Mouse (Mus musculus) right cerebral cortex, postnatal 36 days (tissue): ENCODE results near the gene Hrh3.
A peak's percentile ranks its signal among the peaks of the same experiment; 100 is the strongest.

Experiments used
- DNase-seq, 2 experiments: peaks; one replicate each; pipeline ENCODE4 v3.0.0; 2022; ENCODE audit warnings: low spot score in 2 of 2, mixed read lengths in 1 of 2

The Hrh3 gene

GRCm38 (mm10) chr2:180063338-180064131 is 40.8 kb downstream of the Hrh3 start:
- DNase-seq: no peak

- DNase-seq: no peak
These were observed 51.3 kb downstream of the Hrh3 start for GRCm38 (mm10) chr2:180053001-180053400.

DNA sequence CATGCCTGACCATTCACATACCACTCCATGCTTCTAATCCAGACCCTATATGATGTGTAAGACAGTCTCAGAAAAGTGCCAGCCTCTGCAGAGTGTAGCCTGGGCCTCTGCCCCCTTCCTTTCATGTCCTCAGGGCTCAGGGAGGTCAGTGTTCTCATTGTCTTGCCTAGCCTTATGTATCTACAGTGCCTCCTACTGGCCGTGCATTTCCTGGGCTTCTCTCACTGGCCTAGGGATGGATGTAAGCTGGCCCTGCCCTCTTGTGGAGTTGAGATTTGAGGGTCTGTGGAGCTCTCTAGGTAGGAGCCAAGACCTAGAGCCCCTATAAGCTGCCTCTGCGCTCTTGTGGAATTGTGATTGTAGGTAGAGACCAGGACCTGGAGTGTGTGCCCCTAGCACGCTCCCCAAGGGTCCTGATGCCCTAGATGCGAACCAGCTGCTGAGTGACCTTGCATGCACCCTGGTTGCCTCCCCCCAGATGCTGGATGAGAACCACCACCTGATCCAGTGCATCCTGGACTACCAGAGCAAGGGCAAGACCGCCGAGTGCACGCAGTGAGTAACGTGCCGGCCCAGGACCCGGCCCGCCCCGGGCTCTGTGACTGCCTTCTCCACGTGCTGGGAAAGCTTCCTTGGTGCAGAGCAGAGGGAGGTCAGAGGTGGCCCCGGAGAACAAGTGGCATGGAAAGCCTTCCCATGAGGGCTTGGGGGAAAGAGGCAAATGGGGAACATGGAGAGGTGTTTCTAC is 52.1 kb downstream of the Hrh3 start:
- DNase-seq: no peak

- DNase-seq: peak; percentile 67 to 68
These were observed 53.3 kb downstream of the Hrh3 start for GRCm38 (mm10) chr2:180050986-180051385.
